Mouse (Mus musculus): Measurements from ENCODE around the gene Il31ra. TPM values are rescaled to one million over a fixed set of nuclear protein-coding genes. Genes with fewer than 3 reads are reported as not detected.

Gene Il31ra
- polyA plus RNA-seq, 1 experiment, result not detected

DNA sequence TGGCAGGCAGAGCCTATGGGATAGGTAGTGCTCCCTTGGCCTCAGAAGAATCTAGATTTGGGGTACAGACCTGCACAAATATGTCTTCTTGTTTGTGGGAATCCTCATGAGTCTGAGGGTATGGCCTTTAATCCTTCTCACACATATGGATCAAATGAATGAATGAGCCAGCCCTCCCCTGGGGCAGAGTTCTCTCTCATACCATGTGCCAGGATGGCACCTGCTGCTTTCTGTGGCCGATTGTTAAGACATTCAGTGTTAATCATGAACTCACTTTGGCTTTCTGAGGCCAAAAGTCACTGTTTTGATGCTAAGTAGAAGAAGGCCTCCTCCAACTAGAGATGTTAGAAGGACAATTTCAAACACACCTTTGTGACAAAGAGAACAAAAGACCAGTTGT lies 67.0 kb downstream of the Il31ra start:
- TF ChIP-seq POLR2A (IDR thresholded peaks at IDR 0.05; ENCODE audit: borderline replicate concordance, control insufficient read depth, low read depth, low read length) (no peak), CTCF (IDR thresholded peaks at IDR 0.05; ENCODE audit: control insufficient read depth, insufficient read depth, low read length) (no peak)
- WGBS, result 71% methylated on average over 1 of the region's 1 CpGs
- Histone ChIP-seq H3K4me1 (ENCODE audit: control insufficient read depth, insufficient read depth, low read length) (no peaks in the 10 kb centered on the region), H3K27ac (ENCODE audit: control insufficient read depth, insufficient read depth, low read depth, low read length, poor library complexity) (no peak overlapping the region), H3K4me3 (replicated peaks; ENCODE audit: control insufficient read depth, low read depth, low read length) (no peak overlapping the region)

GRCm38 (mm10) chr13:112523346-112523970 lies 70.7 kb downstream of the Il31ra start:
- Histone ChIP-seq H3K4me3 (replicated peaks; ENCODE audit: control insufficient read depth, low read depth, low read length) (no peak overlapping the region), H3K27ac (ENCODE audit: control insufficient read depth, insufficient read depth, low read depth, low read length, poor library complexity) (no peak overlapping the region), H3K4me1 (ENCODE audit: control insufficient read depth, insufficient read depth, low read length) (no peaks in the 10 kb centered on the region)
- TF ChIP-seq POLR2A (IDR thresholded peaks at IDR 0.05; ENCODE audit: borderline replicate concordance, control insufficient read depth, low read depth, low read length), result no peak
- TF ChIP-seq CTCF (IDR thresholded peaks at IDR 0.05; ENCODE audit: control insufficient read depth, insufficient read depth, low read length), result no peak
- WGBS, result 87% methylated on average over 10 of the region's 10 CpGs

DNA sequence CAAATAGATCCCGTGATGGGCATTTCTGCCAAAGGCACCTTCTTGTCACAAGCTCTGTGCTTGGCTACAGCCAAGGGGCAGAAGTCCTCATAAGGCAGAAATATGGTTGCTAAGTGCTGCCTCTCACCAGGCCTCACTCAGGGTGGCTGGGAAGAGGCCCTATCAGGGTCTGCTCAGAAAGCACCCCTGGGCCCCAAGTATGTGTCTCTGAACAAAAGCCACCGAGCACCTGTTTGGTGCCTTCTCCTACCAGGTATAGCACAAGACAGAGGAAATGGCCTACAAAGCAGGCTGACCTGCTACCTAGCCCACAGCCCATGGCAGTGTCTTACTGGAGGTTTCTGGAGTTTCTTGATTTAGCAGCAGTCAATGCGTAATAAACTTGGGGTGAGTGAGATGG lies 71.3 kb downstream of the Il31ra start:
- Histone ChIP-seq H3K4me1 (ENCODE audit: control insufficient read depth, insufficient read depth, low read length) (no peaks in the 10 kb centered on the region), H3K27ac (ENCODE audit: control insufficient read depth, insufficient read depth, low read depth, low read length, poor library complexity) (no peak overlapping the region), H3K4me3 (replicated peaks; ENCODE audit: control insufficient read depth, low read depth, low read length) (no peak overlapping the region)
- TF ChIP-seq CTCF (IDR thresholded peaks at IDR 0.05; ENCODE audit: control insufficient read depth, insufficient read depth, low read length), result no peak
- no peak for TF ChIP-seq POLR2A (IDR thresholded peaks at IDR 0.05; ENCODE audit: borderline replicate concordance, control insufficient read depth, low read depth, low read length)
- WGBS, result 82% methylated on average over 3 of the region's 3 CpGs

GRCm38 (mm10) chr13:112522261-112522660 lies 71.9 kb downstream of the Il31ra start:
- TF ChIP-seq POLR2A (IDR thresholded peaks at IDR 0.05; ENCODE audit: borderline replicate concordance, control insufficient read depth, low read depth, low read length) (no peak), CTCF (IDR thresholded peaks at IDR 0.05; ENCODE audit: control insufficient read depth, insufficient read depth, low read length) (no peak)
- no peak overlapping the region for H3K27ac ChIP-seq (ENCODE audit: control insufficient read depth, insufficient read depth, low read depth, low read length, poor library complexity)
- WGBS, result 32% methylated on average over 6 of the region's 6 CpGs
- H3K4me1 ChIP-seq (ENCODE audit: control insufficient read depth, insufficient read depth, low read length), result no peaks in the 10 kb centered on the region
- H3K4me3 ChIP-seq (replicated peaks; ENCODE audit: control insufficient read depth, low read depth, low read length), result no peak overlapping the region

GRCm38 (mm10) chr13:112514546-112514945 lies 79.6 kb downstream of the Il31ra start:
- WGBS, result 13% methylated on average over 1 of the region's 1 CpGs
- no peak overlapping the region for H3K4me3 ChIP-seq (replicated peaks; ENCODE audit: control insufficient read depth, low read depth, low read length)
- no peak overlapping the region for H3K27ac ChIP-seq (ENCODE audit: control insufficient read depth, insufficient read depth, low read depth, low read length, poor library complexity)
- TF ChIP-seq POLR2A (IDR thresholded peaks at IDR 0.05; ENCODE audit: borderline replicate concordance, control insufficient read depth, low read depth, low read length) (no peak), CTCF (IDR thresholded peaks at IDR 0.05; ENCODE audit: control insufficient read depth, insufficient read depth, low read length) (no peak)
- H3K4me1 ChIP-seq (ENCODE audit: control insufficient read depth, insufficient read depth, low read length), result no peaks in the 10 kb centered on the region; the same call in none of the 2 replicates

DNA sequence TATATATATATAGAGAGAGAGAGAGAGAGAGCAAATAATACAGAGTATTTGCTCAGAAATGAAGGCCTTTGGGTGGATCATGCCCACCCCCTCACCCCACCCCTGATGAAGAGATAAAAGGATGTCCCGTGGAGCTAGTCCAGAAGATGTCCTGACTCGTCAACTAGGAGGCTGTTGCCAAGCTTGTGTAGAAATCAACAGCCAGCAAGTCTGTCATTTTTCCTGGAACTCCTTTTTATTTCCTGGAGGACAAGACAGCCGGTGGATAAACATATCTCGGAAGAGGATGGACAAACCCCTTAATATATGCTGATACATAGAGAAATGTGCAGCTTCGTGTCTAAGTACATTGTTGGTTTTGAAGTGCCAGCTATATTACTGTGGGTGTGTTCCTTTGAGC lies 81.3 kb downstream of the Il31ra start:
- no peak for TF ChIP-seq POLR2A (IDR thresholded peaks at IDR 0.05; ENCODE audit: borderline replicate concordance, control insufficient read depth, low read depth, low read length)
- no peak for TF ChIP-seq CTCF (IDR thresholded peaks at IDR 0.05; ENCODE audit: control insufficient read depth, insufficient read depth, low read length)
- no peaks in the 10 kb centered on the region; the same call in none of the 2 replicates for H3K4me1 ChIP-seq (ENCODE audit: control insufficient read depth, insufficient read depth, low read length)
- H3K4me3 ChIP-seq (replicated peaks; ENCODE audit: control insufficient read depth, low read depth, low read length), result no peak overlapping the region
- no peak overlapping the region for H3K27ac ChIP-seq (ENCODE audit: control insufficient read depth, insufficient read depth, low read depth, low read length, poor library complexity)
- 73% methylated on average over 5 of the region's 5 CpGs for whole genome bisulfite sequencing

DNA sequence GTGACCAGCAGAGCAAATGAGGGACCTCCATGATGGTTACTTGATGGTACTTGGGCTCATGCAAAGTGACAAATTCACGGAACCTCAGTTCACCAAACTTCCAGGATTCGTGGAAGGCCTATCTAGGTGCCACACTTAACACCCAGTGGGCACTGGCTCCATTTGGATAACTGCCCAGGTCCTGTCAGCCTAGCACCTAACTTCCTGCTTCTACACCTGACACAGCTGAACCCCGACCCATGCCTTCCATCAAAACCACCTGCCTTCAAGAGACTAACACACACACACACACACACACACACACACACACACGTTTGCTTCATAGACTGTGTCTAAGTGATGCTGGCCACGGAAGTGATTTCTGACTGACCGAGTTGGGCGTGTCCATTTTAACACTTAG lies 82.3 kb downstream of the Il31ra start:
- 68% methylated on average over 7 of the region's 7 CpGs for WGBS
- TF ChIP-seq POLR2A (IDR thresholded peaks at IDR 0.05; ENCODE audit: borderline replicate concordance, control insufficient read depth, low read depth, low read length), result no peak
- no peak for TF ChIP-seq CTCF (IDR thresholded peaks at IDR 0.05; ENCODE audit: control insufficient read depth, insufficient read depth, low read length)
- Histone ChIP-seq H3K27ac (ENCODE audit: control insufficient read depth, insufficient read depth, low read depth, low read length, poor library complexity) (no peak overlapping the region), H3K4me3 (replicated peaks; ENCODE audit: control insufficient read depth, low read depth, low read length) (no peak overlapping the region), H3K4me1 (ENCODE audit: control insufficient read depth, insufficient read depth, low read length) (no peaks in the 10 kb centered on the region; the same call in none of the 2 replicates)

GRCm38 (mm10) chr13:112511261-112511660 lies 82.9 kb downstream of the Il31ra start:
- no peak overlapping the region for H3K27ac ChIP-seq (ENCODE audit: control insufficient read depth, insufficient read depth, low read depth, low read length, poor library complexity)
- H3K4me1 ChIP-seq (ENCODE audit: control insufficient read depth, insufficient read depth, low read length), result no peaks in the 10 kb centered on the region; the same call in none of the 2 replicates
- H3K4me3 ChIP-seq (replicated peaks; ENCODE audit: control insufficient read depth, low read depth, low read length), result no peak overlapping the region
- 71% methylated on average over 11 of the region's 11 CpGs for WGBS
- TF ChIP-seq CTCF (IDR thresholded peaks at IDR 0.05; ENCODE audit: control insufficient read depth, insufficient read depth, low read length) (no peak), POLR2A (IDR thresholded peaks at IDR 0.05; ENCODE audit: borderline replicate concordance, control insufficient read depth, low read depth, low read length) (no peak)
